Comparison of ENCODE assay signal across 10 mouse cellular contexts in the genomic region with DNA sequence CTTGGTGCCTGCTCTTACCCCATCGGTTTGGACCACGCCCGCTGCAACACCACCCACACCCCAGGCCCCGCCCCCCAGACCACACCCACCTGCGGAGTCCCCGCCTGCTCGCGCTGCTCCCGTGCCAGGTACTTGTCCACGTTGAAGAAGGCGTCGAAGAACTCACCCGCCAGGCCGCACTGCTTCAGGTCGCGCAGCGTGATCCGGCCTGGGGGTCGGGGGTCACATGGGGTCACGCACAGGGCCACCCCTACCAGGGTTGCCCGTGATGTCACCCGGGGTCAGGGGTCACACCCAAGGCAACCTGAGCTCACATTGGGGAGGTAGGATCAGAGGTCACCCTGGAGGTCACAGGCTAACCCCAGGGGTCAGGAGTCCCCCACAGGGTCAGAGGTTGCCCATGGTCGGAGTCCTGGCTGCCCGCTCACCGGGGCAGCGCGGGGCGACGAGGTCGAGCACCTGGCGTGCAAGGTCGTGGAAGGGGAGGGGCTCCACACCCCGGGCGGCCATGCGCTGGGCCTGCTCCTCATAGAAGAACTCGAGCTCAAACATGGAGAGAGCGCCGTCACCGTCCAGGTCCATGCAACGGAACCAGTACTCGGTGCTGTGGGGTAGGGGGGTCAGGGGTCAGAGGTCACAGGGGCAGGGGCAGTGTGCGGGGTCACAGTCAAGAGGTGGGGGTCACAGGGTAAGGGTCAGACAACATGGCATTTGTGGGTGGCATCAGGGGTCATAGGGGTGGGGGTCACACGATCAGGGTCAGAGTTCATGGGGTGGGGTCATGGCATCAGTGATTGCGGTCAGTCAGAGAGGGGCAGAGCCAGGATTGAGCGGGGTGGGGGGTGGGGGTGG. TPM values are rescaled to one million over a fixed set of nuclear protein-coding genes. Genes with fewer than 3 reads are reported as not detected.
DNase-seq lines count a peak whose midpoint lies in the region; ATAC-seq lines count a peak whose summit lies in the region.
"Had no signal": no experiment of that assay in that cellular context is flagged by ENCODE, and none has a peak within 500 bp of the region (broad histone marks: within the 10 kb centered on the region; RNA-seq: fewer than 3 reads in every experiment).

No protein-coding gene starts in this region.

- WGBS in embryonic facial prominence, embryonic 15.5 days: 97% methylated on average over 45 of the region's 45 CpGs
- 98% methylated on average over 45 of the region's 45 CpGs for WGBS in intestine, embryonic 15.5 days
- 97% methylated on average over 45 of the region's 45 CpGs for WGBS in limb, embryonic 12.5 days
- WGBS in stomach, embryonic 14.5 days: 98% methylated on average over 45 of the region's 45 CpGs

- H3K4me1 ChIP-seq in embryonic facial prominence, embryonic 15.5 days: no peaks in the 10 kb centered on the region
- H3K4me1 ChIP-seq in intestine, embryonic 15.5 days (replicated peaks): no peaks in the 10 kb centered on the region
- no peaks in the 10 kb centered on the region for H3K4me1 ChIP-seq in limb, embryonic 12.5 days (replicated peaks)
- H3K4me1 ChIP-seq in stomach, embryonic 14.5 days (ENCODE audit: control insufficient read depth, insufficient read depth, low read length): no peaks in the 10 kb centered on the region
- H3K4me1 ChIP-seq: neural tube, embryonic 13.5 days had no signal

- peaks cover 36% of the 10 kb centered on the region for H3K36me3 ChIP-seq in embryonic facial prominence, embryonic 15.5 days
- peaks cover 33% of the 10 kb centered on the region for H3K36me3 ChIP-seq in intestine, embryonic 15.5 days
- H3K36me3 ChIP-seq in limb, embryonic 12.5 days: peaks cover 38% of the 10 kb centered on the region
- H3K36me3 ChIP-seq in stomach, embryonic 14.5 days (ENCODE audit: control insufficient read depth, insufficient read depth, low read length): peaks cover 27% of the 10 kb centered on the region

- H3K4me2 ChIP-seq in embryonic facial prominence, embryonic 15.5 days (replicated peaks): no peak overlapping the region
- H3K4me2 ChIP-seq in intestine, embryonic 15.5 days (replicated peaks): no peak overlapping the region
- no peak overlapping the region for H3K4me2 ChIP-seq in limb, embryonic 12.5 days
- no peak overlapping the region for H3K4me2 ChIP-seq in stomach, embryonic 14.5 days (replicated peaks; ENCODE audit: low read depth, low read length)
- H3K4me2 ChIP-seq: neural tube, embryonic 13.5 days had no signal

- H3K27ac ChIP-seq in embryonic facial prominence, embryonic 15.5 days (replicated peaks): no peak overlapping the region
- no peak overlapping the region for H3K27ac ChIP-seq in intestine, embryonic 15.5 days
- no peak overlapping the region for H3K27ac ChIP-seq in limb, embryonic 12.5 days
- no peak overlapping the region for H3K27ac ChIP-seq in stomach, embryonic 14.5 days (ENCODE audit: low read length)
- H3K27ac ChIP-seq: neural tube, embryonic 13.5 days had no signal

- no peaks in the 10 kb centered on the region for H3K27me3 ChIP-seq in embryonic facial prominence, embryonic 15.5 days
- H3K27me3 ChIP-seq in intestine, embryonic 15.5 days (replicated peaks): no peaks in the 10 kb centered on the region
- no peaks in the 10 kb centered on the region for H3K27me3 ChIP-seq in limb, embryonic 12.5 days
- H3K27me3 ChIP-seq in stomach, embryonic 14.5 days (ENCODE audit: control insufficient read depth, insufficient read depth, low read length): no peaks in the 10 kb centered on the region
- H3K27me3 ChIP-seq: neural tube, embryonic 13.5 days had no signal

- H3K9ac ChIP-seq in embryonic facial prominence, embryonic 15.5 days: no peak overlapping the region
- no peak overlapping the region for H3K9ac ChIP-seq in intestine, embryonic 15.5 days
- H3K9ac ChIP-seq in limb, embryonic 12.5 days (replicated peaks): no peak overlapping the region
- no peak overlapping the region for H3K9ac ChIP-seq in stomach, embryonic 14.5 days (replicated peaks; ENCODE audit: low read depth, low read length)
- H3K9ac ChIP-seq: neural tube, embryonic 13.5 days had no signal

- peak; percentile 32; the same call in 1 of the 2 replicates for ATAC-seq in embryonic facial prominence, embryonic 15.5 days (ENCODE audit: insufficient number of reproducible peaks, low FRiP score, low TSS enrichment, low read depth)
- ATAC-seq in intestine, embryonic 15.5 days: peak; percentile 21
- peak; percentile 56; the same call in 1 of the 2 replicates for ATAC-seq in limb, embryonic 12.5 days (ENCODE audit: insufficient number of reproducible peaks, insufficient read depth, low FRiP score, low TSS enrichment, low read depth)
- peak; percentile 4; the same call in 1 of the 2 replicates for ATAC-seq in stomach, embryonic 14.5 days (ENCODE audit: insufficient number of reproducible peaks, insufficient read depth, low FRiP score, low read depth)

- H3K4me3 ChIP-seq in embryonic facial prominence, embryonic 15.5 days (replicated peaks): no peak overlapping the region
- no peak overlapping the region for H3K4me3 ChIP-seq in intestine, embryonic 15.5 days (replicated peaks)
- H3K4me3 ChIP-seq in limb, embryonic 12.5 days (replicated peaks): no peak overlapping the region
- no peak overlapping the region for H3K4me3 ChIP-seq in stomach, embryonic 14.5 days (ENCODE audit: low read depth, low read length)
- H3K4me3 ChIP-seq: neural tube, embryonic 13.5 days had no signal

- H3K9me3 ChIP-seq in embryonic facial prominence, embryonic 15.5 days (replicated peaks): peaks cover 32% of the 10 kb centered on the region
- H3K9me3 ChIP-seq in intestine, embryonic 15.5 days: peaks cover 16% of the 10 kb centered on the region
- H3K9me3 ChIP-seq in limb, embryonic 12.5 days: peaks cover 35% of the 10 kb centered on the region
- H3K9me3 ChIP-seq in stomach, embryonic 14.5 days (ENCODE audit: control insufficient read depth, low read depth, low read length): peaks cover 27% of the 10 kb centered on the region

- peak; percentile 9 for DNase-seq in embryo, embryonic 9.5 days (ENCODE audit: extremely low spot score)
- no peak for DNase-seq in embryo, embryonic 10.5 days (ENCODE audit: low spot score)
- peak; percentile 25 to 69 for DNase-seq in spleen, postnatal 4 days (ENCODE audit: low spot score in 2 of 2)
- no peak for DNase-seq in spleen, postnatal 14 days (ENCODE audit: low spot score in 2 of 2)

RNA-seq across cellular contexts. Expression of a gene that starts 34.8 kb away (rescaled TPM):
- 144 and 153 TPM in 2 replicates for polyA plus RNA-seq in embryonic facial prominence, embryonic 15.5 days (2015; fragmentation: Nextera tagmentation; extraction: Ambion mirVana)
- polyA plus RNA-seq in intestine, embryonic 15.5 days (2015; fragmentation: Nextera tagmentation; extraction: Ambion mirVana): 135 and 148 TPM in 2 replicates
- polyA plus RNA-seq in limb, embryonic 12.5 days (2016; fragmentation: Nextera tagmentation; extraction: Ambion mirVana): 121 TPM in 2 replicates
- 123 and 127 TPM in 2 replicates for polyA plus RNA-seq in stomach, embryonic 14.5 days (2014; fragmentation: Nextera tagmentation; extraction: Ambion mirVana)

RNA-seq across cellular contexts. Expression of a gene that starts 51.7 kb away (rescaled TPM):
- not detected in 2 replicates for polyA plus RNA-seq in embryonic facial prominence, embryonic 15.5 days (2015; fragmentation: Nextera tagmentation; extraction: Ambion mirVana)
- polyA plus RNA-seq in intestine, embryonic 15.5 days (2015; fragmentation: Nextera tagmentation; extraction: Ambion mirVana): not detected in 2 replicates
- not detected in 2 replicates for polyA plus RNA-seq in limb, embryonic 12.5 days (2016; fragmentation: Nextera tagmentation; extraction: Ambion mirVana)
- polyA plus RNA-seq in stomach, embryonic 14.5 days (2014; fragmentation: Nextera tagmentation; extraction: Ambion mirVana): not detected in 2 replicates
- polyA plus RNA-seq: C2C12; neural tube, embryonic 13.5 days had no signal

Comparison
In these comparisons a context has a peak if more than half of its experiments do, and no peak if none do; other contexts are left out.
1. DNase-seq: peak in embryo, embryonic 9.5 days (single experiment) and spleen, postnatal 4 days (2 of 2); none in embryo, embryonic 10.5 days (single experiment) and spleen, postnatal 14 days (0 of 2).
2. ATAC-seq: peak in every context shown above with its lines; median percentile 56 in limb, embryonic 12.5 days; 32 in embryonic facial prominence, embryonic 15.5 days; 21 in intestine, embryonic 15.5 days; 4 in stomach, embryonic 14.5 days.